Mouse (Mus musculus) CH12.LX (cell line): ENCODE results near the gene Taok1.

Source experiments
- CHD1 ChIP-seq: IDR thresholded peaks from 2 replicates; pipeline ENCODE4 v1.6.1; 2012; ENCODE audit warnings: low read depth, low read length, improper control_type of control experiment, inconsistent platforms
- CTCF ChIP-seq, 2 experiments: IDR thresholded peaks in 1 of 2; conservative IDR thresholded peaks in 1 of 2; 2 replicates each; pipeline ENCODE4 v1.5.1; 2011 to 2012; ENCODE audit warnings: low read depth in 2 of 2, low read length in 2 of 2, improper control_type of control experiment in 1 of 2, inconsistent platforms in 1 of 2, mild to moderate bottlenecking in 1 of 2, moderate library complexity in 1 of 2
- E2F4 ChIP-seq: IDR thresholded peaks from 2 replicates; pipeline ENCODE4 v1.6.1; 2011; ENCODE audit warnings: low read depth, low read length, improper control_type of control experiment; ENCODE audit not compliant: insufficient replicate concordance
- EP300 ChIP-seq: IDR thresholded peaks from 2 replicates; pipeline ENCODE4 v1.6.1; 2011; ENCODE audit warnings: low read length, improper control_type of control experiment
- HCFC1 ChIP-seq: IDR thresholded peaks from 2 replicates; pipeline ENCODE4 v1.6.1; 2012; ENCODE audit warnings: low read depth, mild to moderate bottlenecking, inconsistent platforms, low read length, improper control_type of control experiment
- MAFK ChIP-seq: IDR thresholded peaks from 2 replicates; pipeline ENCODE4 v1.6.1; 2011; ENCODE audit warnings: low read length, improper control_type of control experiment; ENCODE audit not compliant: insufficient replicate concordance
- MYC ChIP-seq: IDR thresholded peaks from 2 replicates; pipeline ENCODE4 v1.6.1; 2011; ENCODE audit warnings: low read depth, mild to moderate bottlenecking, improper control_type of control experiment, low read length
- POLR2A ChIP-seq: IDR thresholded peaks from 2 replicates; pipeline ENCODE4 v1.6.1; 2011; ENCODE audit warnings: low read depth, mild to moderate bottlenecking, improper control_type of control experiment, low read length
- RCOR1 ChIP-seq: conservative IDR thresholded peaks from 2 replicates; pipeline ENCODE4 v1.6.1; 2012; ENCODE audit warnings: low read depth, mild to moderate bottlenecking, inconsistent platforms, low read length, improper control_type of control experiment
- SIN3A ChIP-seq: IDR thresholded peaks from 2 replicates; pipeline ENCODE4 v1.6.1; 2012; ENCODE audit warnings: low read length, improper control_type of control experiment, inconsistent platforms
- USF1 ChIP-seq: IDR thresholded peaks from 2 replicates; pipeline ENCODE4 v1.6.1; 2014; ENCODE audit warnings: low read depth, mild to moderate bottlenecking, inconsistent platforms, low read length, improper control_type of control experiment
- ZMIZ1 ChIP-seq: IDR thresholded peaks from 2 replicates; pipeline ENCODE4 v1.6.1; 2012; ENCODE audit warnings: low read depth, mild to moderate bottlenecking, inconsistent platforms, low read length, improper control_type of control experiment

- TF ChIP-seq USF1: no peak
- no peak for TF ChIP-seq CHD1
- no peak for TF ChIP-seq POLR2A
- TF ChIP-seq CTCF (conservative IDR thresholded peaks at IDR 0.05 in 1 of 2, IDR thresholded peaks at IDR 0.05 in 1 of 2; ENCODE audit: low read depth in 2 of 2, low read length in 2 of 2): no peak
- TF ChIP-seq MAFK: no peak
- no peak for TF ChIP-seq EP300
- no peak for TF ChIP-seq RCOR1
- no peak for TF ChIP-seq ZMIZ1
- TF ChIP-seq HCFC1: no peak
- TF ChIP-seq MYC: no peak
- no peak for TF ChIP-seq E2F4
- no peak for TF ChIP-seq SIN3A
Measured at GRCm38 (mm10) chr11:77520601-77521529, 86.8 kb downstream of the Taok1 start.
